Mouse (Mus musculus) ES-Bruce4 (cell line): ENCODE data around the gene Mettl16.

Experiments
- CTCF ChIP-seq: IDR thresholded peaks from one replicate; pipeline ENCODE4 v1.8.1; 2011; ENCODE audit warnings: low read depth, low read length
- EP300 ChIP-seq: IDR thresholded peaks from 2 replicates; pipeline ENCODE4 v1.6.1; 2011; ENCODE audit warnings: low read depth, low read length; ENCODE audit not compliant: insufficient read depth
- POLR2A ChIP-seq: IDR thresholded peaks from one replicate; pipeline ENCODE4 v1.8.1; 2011; ENCODE audit warnings: low read length; ENCODE audit not compliant: insufficient read depth

DNA sequence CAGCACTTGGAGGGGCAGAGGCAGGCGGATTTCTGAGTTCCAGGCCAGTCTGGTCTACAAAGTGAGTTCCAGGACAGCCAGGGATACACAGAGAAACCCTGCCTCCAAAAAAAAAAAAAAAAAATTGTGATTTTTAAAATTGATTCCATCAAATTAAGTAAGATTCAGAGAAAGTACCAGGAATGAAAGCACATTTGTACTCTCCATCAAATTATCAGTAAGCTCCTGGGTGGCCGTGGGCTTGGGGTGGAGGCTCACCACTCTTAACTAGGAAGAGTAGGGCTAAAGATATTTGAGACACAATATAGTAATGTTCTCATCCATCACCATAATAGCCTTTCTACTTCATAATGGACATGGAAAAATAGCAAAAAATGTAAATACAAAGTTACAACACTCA, 49.5 kb upstream of the Mettl16 start:
- no peak for TF ChIP-seq CTCF
- TF ChIP-seq POLR2A, result no peak
- TF ChIP-seq EP300, result no peak
